Mouse (Mus musculus): Measurements from ENCODE around the gene Igsf8. TPM values are rescaled to one million over a fixed set of nuclear protein-coding genes. Genes with fewer than 3 reads are reported as not detected.

Igsf8 gene
- polyA plus RNA-seq, 1 experiment from 2014 or later, result 72.2 TPM

DNA sequence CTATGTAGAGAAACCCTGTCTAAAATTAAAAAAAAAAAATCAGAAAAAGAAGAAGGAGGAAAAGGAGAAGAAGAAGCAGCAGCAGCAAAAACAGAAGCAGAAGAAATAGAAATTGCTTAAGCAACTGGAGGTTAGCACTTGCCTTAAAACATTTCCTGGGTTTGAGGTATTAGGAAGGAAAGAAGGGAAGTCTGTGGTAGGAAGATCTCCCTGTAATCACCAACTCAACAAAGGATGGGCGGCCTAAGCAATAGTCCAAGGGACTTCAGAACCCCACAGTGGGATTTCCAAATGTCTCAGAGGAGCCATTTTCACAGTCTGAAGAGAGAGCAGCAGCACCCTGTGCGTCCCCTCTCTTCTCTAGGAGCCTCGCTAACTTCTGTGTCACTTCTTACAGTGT, 91.0 kb downstream of the Igsf8 start:
- no peak overlapping the region for H3K4me2 ChIP-seq (ENCODE audit: low read depth, low read length)
- H3K27me3 ChIP-seq (ENCODE audit: control insufficient read depth, insufficient read depth, low read length), result no peaks in the 10 kb centered on the region
- 91% methylated on average over 3 of the region's 3 CpGs for WGBS
- no peak overlapping the region for H3K27ac ChIP-seq (ENCODE audit: low read depth, low read length)
- no peak overlapping the region for H3K4me3 ChIP-seq (ENCODE audit: low read depth, low read length)
- no peak for ATAC-seq (ENCODE audit: low read depth)
- H3K9me3 ChIP-seq (ENCODE audit: control insufficient read depth, low read length), result no peaks in the 10 kb centered on the region
- H3K4me1 ChIP-seq (ENCODE audit: control insufficient read depth, insufficient read depth, low read length), result peaks cover 10% of the 10 kb centered on the region
- H3K36me3 ChIP-seq (ENCODE audit: control insufficient read depth, insufficient read depth, low read length), result no peaks in the 10 kb centered on the region
- no peak overlapping the region for H3K9ac ChIP-seq (replicated peaks; ENCODE audit: low read depth, low read length)

DNA sequence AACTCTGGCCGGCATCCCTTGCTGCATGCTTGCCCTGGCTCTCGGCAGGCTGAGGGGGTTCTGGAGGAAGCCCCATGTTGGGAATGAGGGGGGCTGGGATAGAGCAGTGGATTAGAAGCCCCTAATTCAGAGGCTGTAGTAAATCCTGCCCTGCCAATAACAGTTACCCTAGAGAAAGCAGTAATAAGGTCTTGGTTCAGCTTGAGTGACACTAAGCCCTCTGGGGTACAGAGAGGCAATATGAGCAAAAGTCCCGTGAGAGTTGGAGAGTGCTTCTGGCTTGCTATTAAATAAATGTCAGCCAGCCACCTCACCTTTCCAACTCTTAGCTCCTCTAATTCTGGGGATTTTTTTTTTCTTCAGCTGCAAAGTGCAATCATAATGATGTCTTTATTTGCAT, 93.9 kb downstream of the Igsf8 start:
- Histone ChIP-seq H3K4me2 (ENCODE audit: low read depth, low read length) (no peak overlapping the region), H3K4me3 (ENCODE audit: low read depth, low read length) (no peak overlapping the region), H3K27me3 (ENCODE audit: control insufficient read depth, insufficient read depth, low read length) (no peaks in the 10 kb centered on the region), H3K4me1 (ENCODE audit: control insufficient read depth, insufficient read depth, low read length) (peaks cover 8% of the 10 kb centered on the region), H3K27ac (ENCODE audit: low read depth, low read length) (no peak overlapping the region), H3K9ac (replicated peaks; ENCODE audit: low read depth, low read length) (no peak overlapping the region), H3K36me3 (ENCODE audit: control insufficient read depth, insufficient read depth, low read length) (no peaks in the 10 kb centered on the region), H3K9me3 (ENCODE audit: control insufficient read depth, low read length) (no peaks in the 10 kb centered on the region)
- peak; percentile 15; the same call in 1 of the 2 replicates for ATAC-seq (ENCODE audit: low read depth)
- WGBS, result 38% methylated on average over 3 of the region's 3 CpGs

DNA sequence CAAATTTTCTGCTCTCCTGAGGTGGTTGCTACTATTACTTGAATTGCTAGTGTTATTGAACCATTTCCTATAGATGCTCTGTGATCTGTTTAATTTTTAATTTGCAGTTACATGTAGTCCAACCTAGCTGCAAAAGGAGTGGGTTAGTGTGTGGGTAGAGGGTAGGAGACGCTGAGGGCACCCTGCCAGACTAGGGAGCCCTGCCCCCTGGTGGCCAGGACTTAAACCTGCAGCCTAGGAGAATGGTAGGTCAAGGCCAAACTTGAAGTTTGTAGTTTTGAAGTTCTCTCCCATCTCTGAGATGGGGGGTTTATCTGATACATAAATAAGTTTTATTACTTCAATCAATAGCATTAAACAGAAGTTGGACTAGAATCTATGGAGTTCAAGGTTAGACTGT, 96.1 kb downstream of the Igsf8 start:
- no peaks in the 10 kb centered on the region for H3K36me3 ChIP-seq (ENCODE audit: control insufficient read depth, insufficient read depth, low read length)
- no peak overlapping the region for H3K9ac ChIP-seq (replicated peaks; ENCODE audit: low read depth, low read length)
- no peak overlapping the region for H3K4me2 ChIP-seq (ENCODE audit: low read depth, low read length)
- no peaks in the 10 kb centered on the region for H3K9me3 ChIP-seq (ENCODE audit: control insufficient read depth, low read length)
- peak; percentile 69; the same call in 1 of the 2 replicates for ATAC-seq (ENCODE audit: low read depth)
- no peak overlapping the region for H3K27ac ChIP-seq (ENCODE audit: low read depth, low read length)
- no peaks in the 10 kb centered on the region for H3K27me3 ChIP-seq (ENCODE audit: control insufficient read depth, insufficient read depth, low read length)
- 4% methylated on average over 1 of the region's 1 CpGs for WGBS
- H3K4me3 ChIP-seq (ENCODE audit: low read depth, low read length), result no peak overlapping the region
- peaks cover 5% of the 10 kb centered on the region; the same call in 1 of the 2 replicates for H3K4me1 ChIP-seq (ENCODE audit: control insufficient read depth, insufficient read depth, low read length)

DNA sequence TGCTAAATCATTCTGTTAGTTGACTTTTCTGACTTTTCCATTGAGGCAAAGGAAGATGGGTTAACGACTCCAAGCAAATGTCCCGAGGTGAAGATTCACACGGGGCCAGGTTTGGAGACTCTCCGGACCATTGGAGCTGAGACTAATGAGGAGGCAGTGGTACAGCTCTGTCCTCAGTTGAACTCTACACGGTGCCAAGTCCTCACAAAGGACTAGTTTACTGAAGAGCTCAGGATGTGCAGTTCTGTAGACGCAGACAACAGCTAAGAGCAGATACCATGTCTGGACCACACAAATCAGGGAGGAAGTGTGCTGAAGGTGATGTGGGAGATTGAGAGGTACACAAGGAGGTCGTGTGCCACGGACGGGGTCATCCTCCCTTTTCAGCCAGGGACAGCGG, 96.9 kb downstream of the Igsf8 start:
- 63% methylated on average over 10 of the region's 10 CpGs for WGBS

DNA sequence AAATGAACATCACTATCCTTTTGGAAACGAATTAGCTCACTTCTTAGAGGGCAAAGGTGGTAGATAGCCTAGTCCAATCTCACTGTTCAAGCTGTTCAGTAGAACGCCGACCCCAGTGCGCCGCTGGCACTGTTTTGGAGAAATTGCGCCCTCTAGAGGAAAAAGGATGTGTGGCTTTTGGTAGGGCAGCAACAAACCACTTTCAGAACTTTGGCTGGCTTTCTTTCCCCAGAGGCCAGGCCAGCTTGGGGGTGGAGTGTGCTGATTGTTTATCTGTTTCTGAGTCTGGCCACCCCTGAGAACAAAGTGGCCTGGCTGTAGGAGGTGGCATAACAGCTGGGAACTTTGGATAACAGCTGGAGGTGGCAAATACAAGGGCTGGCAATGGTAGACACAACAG, 103.2 kb downstream of the Igsf8 start:
- H3K36me3 ChIP-seq (ENCODE audit: control insufficient read depth, insufficient read depth, low read length), result no peaks in the 10 kb centered on the region
- H3K27ac ChIP-seq (ENCODE audit: low read depth, low read length), result no peak overlapping the region
- ATAC-seq (ENCODE audit: low read depth), result peak; percentile 18; the same call in 1 of the 2 replicates
- H3K27me3 ChIP-seq (ENCODE audit: control insufficient read depth, insufficient read depth, low read length), result no peaks in the 10 kb centered on the region
- 16% methylated on average over 6 of the region's 6 CpGs for WGBS
- H3K4me1 ChIP-seq (ENCODE audit: control insufficient read depth, insufficient read depth, low read length), result no peaks in the 10 kb centered on the region
- no peak overlapping the region for H3K9ac ChIP-seq (replicated peaks; ENCODE audit: low read depth, low read length)
- no peaks in the 10 kb centered on the region for H3K9me3 ChIP-seq (ENCODE audit: control insufficient read depth, low read length)
- no peak overlapping the region for H3K4me2 ChIP-seq (ENCODE audit: low read depth, low read length)
- no peak overlapping the region for H3K4me3 ChIP-seq (ENCODE audit: low read depth, low read length)

More for the DNA sequence above, 96.9 kb downstream of the Igsf8 start:
- Histone ChIP-seq H3K36me3 (ENCODE audit: control insufficient read depth, insufficient read depth, low read length) (no peaks in the 10 kb centered on the region), H3K9me3 (ENCODE audit: control insufficient read depth, low read length) (no peaks in the 10 kb centered on the region), H3K27me3 (ENCODE audit: control insufficient read depth, insufficient read depth, low read length) (no peaks in the 10 kb centered on the region), H3K4me3 (ENCODE audit: low read depth, low read length) (no peak overlapping the region), H3K4me1 (ENCODE audit: control insufficient read depth, insufficient read depth, low read length) (peaks cover 5% of the 10 kb centered on the region; the same call in 1 of the 2 replicates), H3K4me2 (ENCODE audit: low read depth, low read length) (no peak overlapping the region), H3K9ac (replicated peaks; ENCODE audit: low read depth, low read length) (no peak overlapping the region), H3K27ac (ENCODE audit: low read depth, low read length) (no peak overlapping the region)
- ATAC-seq (ENCODE audit: low read depth), result no peak

DNA sequence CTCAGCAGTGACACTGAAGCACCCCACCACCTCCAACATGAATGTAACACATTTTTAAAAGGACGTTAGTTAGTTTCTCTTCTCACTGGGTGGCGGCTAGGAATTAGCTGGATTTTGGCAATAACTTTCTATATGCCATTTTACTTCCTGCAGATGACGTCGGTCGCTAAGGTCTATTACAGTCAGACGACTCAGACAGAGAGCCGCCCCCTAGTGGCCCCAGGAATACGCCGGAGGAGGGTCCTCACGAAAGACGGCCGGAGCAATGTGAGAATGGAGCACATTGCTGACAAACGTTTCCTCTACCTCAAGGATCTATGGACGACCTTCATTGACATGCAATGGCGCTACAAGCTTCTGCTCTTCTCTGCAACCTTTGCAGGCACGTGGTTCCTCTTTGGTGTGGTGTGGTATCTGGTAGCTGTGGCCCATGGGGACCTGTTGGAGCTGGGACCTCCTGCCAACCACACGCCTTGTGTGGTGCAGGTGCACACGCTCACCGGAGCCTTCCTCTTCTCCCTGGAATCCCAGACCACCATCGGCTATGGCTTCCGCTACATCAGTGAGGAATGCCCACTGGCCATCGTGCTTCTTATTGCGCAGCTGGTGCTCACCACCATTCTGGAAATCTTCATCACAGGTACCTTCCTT, 107.5 kb downstream of the Igsf8 start:
- no peak overlapping the region for H3K9ac ChIP-seq (replicated peaks; ENCODE audit: low read depth, low read length)
- H3K36me3 ChIP-seq (ENCODE audit: control insufficient read depth, insufficient read depth, low read length), result no peaks in the 10 kb centered on the region
- no peaks in the 10 kb centered on the region for H3K4me1 ChIP-seq (ENCODE audit: control insufficient read depth, insufficient read depth, low read length)
- no peak overlapping the region for H3K4me2 ChIP-seq (ENCODE audit: low read depth, low read length)
- WGBS, result 33% methylated on average over 23 of the region's 23 CpGs
- H3K27me3 ChIP-seq (ENCODE audit: control insufficient read depth, insufficient read depth, low read length), result no peaks in the 10 kb centered on the region
- H3K9me3 ChIP-seq (ENCODE audit: control insufficient read depth, low read length), result no peaks in the 10 kb centered on the region
- H3K27ac ChIP-seq (ENCODE audit: low read depth, low read length), result no peak overlapping the region
- no peak overlapping the region for H3K4me3 ChIP-seq (ENCODE audit: low read depth, low read length)
- peak; percentile 39 for ATAC-seq (ENCODE audit: low read depth)

Other genes with a start within 250 kb of the Igsf8 start
- gene Vangl2, start 233.2 kb upstream of the Igsf8 start, polyA plus RNA-seq (2014; fragmentation: Nextera tagmentation; extraction: Ambion mirVana), result 50.9 and 52.2 TPM in 2 replicates
- 3.3 and 3.6 TPM in 2 replicates for gene Nhlh1, start 204.1 kb upstream of the Igsf8 start, polyA plus RNA-seq (2014; fragmentation: Nextera tagmentation; extraction: Ambion mirVana)
- gene Copa, start 179.1 kb upstream of the Igsf8 start, polyA plus RNA-seq (2014; fragmentation: Nextera tagmentation; extraction: Ambion mirVana), result 140 and 206 TPM in 2 replicates
- 115 and 127 TPM in 2 replicates for gene Ncstn, start 178.8 kb upstream of the Igsf8 start, polyA plus RNA-seq (2014; fragmentation: Nextera tagmentation; extraction: Ambion mirVana)
- gene Pex19, start 134.9 kb upstream of the Igsf8 start, polyA plus RNA-seq (2014; fragmentation: Nextera tagmentation; extraction: Ambion mirVana), result 151 and 156 TPM in 2 replicates
- 72.3 and 86.0 TPM in 2 replicates for gene Dcaf8, start 113.6 kb upstream of the Igsf8 start, polyA plus RNA-seq (2014; fragmentation: Nextera tagmentation; extraction: Ambion mirVana)
- gene Pea15a, start 54.8 kb upstream of the Igsf8 start, polyA plus RNA-seq (2014; fragmentation: Nextera tagmentation; extraction: Ambion mirVana), result 350 and 391 TPM in 2 replicates
- 1.4 and 1.6 TPM in 2 replicates for gene Casq1, start 41.8 kb upstream of the Igsf8 start, polyA plus RNA-seq (2014; fragmentation: Nextera tagmentation; extraction: Ambion mirVana)
- gene Atp1a4, start 3.2 kb upstream of the Igsf8 start, polyA plus RNA-seq (2014; fragmentation: Nextera tagmentation; extraction: Ambion mirVana), result not detected in 2 replicates
- 23.6 and 27.9 TPM in 2 replicates for gene Atp1a2, start 36.4 kb downstream of the Igsf8 start, polyA plus RNA-seq (2014; fragmentation: Nextera tagmentation; extraction: Ambion mirVana)
- gene Kcnj9, start 67.7 kb downstream of the Igsf8 start, polyA plus RNA-seq (2014; fragmentation: Nextera tagmentation; extraction: Ambion mirVana), result 1.3 and 2.7 TPM in 2 replicates
- gene Kcnj10, start 79.6 kb downstream of the Igsf8 start, polyA plus RNA-seq (2014; fragmentation: Nextera tagmentation; extraction: Ambion mirVana), result 2.3 and 2.6 TPM in 2 replicates
- 5.2 and 6.1 TPM in 2 replicates for gene Pigm, start 114.9 kb downstream of the Igsf8 start, polyA plus RNA-seq (2014; fragmentation: Nextera tagmentation; extraction: Ambion mirVana)
- 0.21 and 0.31 TPM in 2 replicates for gene Slamf9, start 213.7 kb downstream of the Igsf8 start, polyA plus RNA-seq (2014; fragmentation: Nextera tagmentation; extraction: Ambion mirVana)
- gene Igsf9, start 220.1 kb downstream of the Igsf8 start, polyA plus RNA-seq (2014; fragmentation: Nextera tagmentation; extraction: Ambion mirVana), result 29.6 and 32.4 TPM in 2 replicates
- 56.9 and 107 TPM in 2 replicates for gene Tagln2, start 238.4 kb downstream of the Igsf8 start, polyA plus RNA-seq (2014; fragmentation: Nextera tagmentation; extraction: Ambion mirVana)